Mouse (Mus musculus): Measurements from ENCODE around the gene Zfp580.
A peak's percentile ranks its signal among the peaks of the same experiment; 100 is the strongest.

The Zfp580 gene

DNA sequence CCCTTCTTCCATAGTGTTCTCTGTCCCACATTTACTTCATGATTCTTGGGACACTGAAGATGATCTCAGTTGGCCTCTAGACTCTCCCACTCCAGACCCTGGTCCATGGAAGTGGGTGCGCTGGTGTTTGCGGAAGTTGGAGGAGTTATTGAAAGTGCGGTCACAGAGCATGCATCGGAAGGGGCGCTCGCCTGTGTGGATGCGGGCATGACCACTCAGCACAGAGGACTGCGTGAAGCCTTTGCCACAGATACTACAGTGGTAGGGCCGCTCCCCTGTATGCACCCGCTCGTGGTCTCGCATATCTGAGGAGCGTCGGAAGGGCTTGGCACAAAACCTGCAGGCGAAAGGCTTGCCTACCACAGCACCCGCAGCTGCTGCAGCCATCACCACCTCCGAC is 15.7 kb upstream of the Zfp580 start:
- DNase-seq: peak; percentile 39

DNA sequence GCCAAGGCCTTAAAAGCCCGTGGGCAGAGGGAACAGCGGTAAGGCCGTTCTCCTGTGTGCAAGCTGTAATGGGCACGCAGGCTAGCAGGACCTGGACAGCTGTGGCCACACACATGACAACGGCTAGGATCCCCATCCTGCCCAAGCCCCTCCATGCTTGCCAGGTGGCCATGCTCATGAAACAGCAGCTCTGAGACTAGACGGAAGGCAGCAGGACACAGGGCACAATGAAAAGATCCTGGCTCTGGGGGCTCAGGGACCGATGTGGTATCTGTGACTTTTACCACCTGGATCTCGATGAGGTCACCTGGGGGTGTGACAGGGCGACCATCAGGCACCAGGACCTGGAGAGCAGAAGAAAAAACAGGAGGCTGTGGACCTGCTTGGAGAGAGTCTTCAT is 15.2 kb upstream of the Zfp580 start:
- peak; percentile 43 for DNase-seq

DNA sequence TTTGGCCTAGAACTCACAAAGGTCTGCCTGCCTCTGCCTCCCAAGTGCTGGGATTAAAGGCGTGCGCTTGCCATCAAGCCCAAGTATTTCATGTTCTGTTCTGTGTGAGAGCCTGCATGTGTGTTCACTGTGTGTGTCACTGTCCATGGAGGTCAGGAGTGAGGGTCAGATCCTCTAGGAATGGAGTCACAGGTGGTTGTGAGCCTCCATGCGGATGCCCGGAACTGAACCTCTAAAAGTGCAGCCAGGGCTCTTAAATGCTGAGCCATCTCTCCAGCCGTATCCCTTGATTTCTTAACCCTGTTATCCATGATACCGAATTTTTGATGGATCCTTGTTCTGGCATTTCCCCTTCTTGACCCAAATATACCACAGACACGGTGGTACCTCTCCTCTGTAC is 14.3 kb upstream of the Zfp580 start:
- peak; percentile 37 for DNase-seq

GRCm38 (mm10) chr7:5037467-5037866 is 13.9 kb upstream of the Zfp580 start:
- DNase-seq: no peak

GRCm38 (mm10) chr7:5038109-5038732 is 13.1 kb upstream of the Zfp580 start, which contains the start of gene Zfp784:
Zfp784 (minus strand) TSS chr7:5038446.
- DNase-seq: peak; percentile 96

- DNase-seq: no peak
Measured at GRCm38 (mm10) chr7:5038940-5039339, 12.4 kb upstream of the Zfp580 start.

DNA sequence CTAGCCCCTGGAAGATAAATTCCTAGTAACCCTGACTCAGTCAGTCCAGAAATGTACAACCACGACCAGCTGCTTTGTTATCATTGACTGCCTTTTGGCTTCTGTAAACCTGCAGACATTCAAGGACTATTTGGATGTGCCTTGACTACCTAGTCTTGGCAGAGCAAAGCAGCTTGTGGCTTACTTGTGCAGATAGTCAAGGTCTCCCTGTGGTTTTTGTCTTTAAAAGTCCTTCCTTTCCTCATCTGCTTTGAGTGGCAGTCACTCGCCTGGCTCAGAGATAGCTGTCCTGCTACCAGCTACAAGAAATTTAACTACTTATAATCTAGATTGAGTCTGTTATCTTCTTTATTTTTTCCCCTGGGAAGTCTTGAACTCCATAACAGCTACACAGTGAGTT is 6.4 kb upstream of the Zfp580 start:
- no peak for DNase-seq

DNA sequence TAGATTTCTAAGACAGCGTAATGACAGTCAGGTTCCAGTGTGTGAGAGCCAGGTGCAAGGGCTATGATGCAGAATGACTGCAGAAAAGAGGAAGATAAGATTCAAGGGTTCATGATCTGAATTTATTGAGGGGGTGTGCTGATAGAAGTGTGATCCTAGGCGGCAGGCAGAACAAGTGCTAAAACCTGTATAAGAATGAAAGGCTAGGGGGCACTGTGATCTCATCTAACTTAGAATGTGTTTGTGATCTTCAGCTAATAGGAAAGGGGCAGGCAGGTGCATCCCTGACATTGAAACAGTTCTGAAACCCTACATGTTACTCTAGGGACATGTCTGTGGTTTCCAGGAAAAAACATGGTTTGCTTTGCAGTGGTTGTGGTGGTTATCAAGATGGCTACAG is 5.2 kb upstream of the Zfp580 start:
- DNase-seq: no peak

GRCm38 (mm10) chr7:5047313-5047712 is 4.0 kb upstream of the Zfp580 start:
- DNase-seq: peak; percentile 34

GRCm38 (mm10) chr7:5052438-5052837 is 1.1 kb downstream of the Zfp580 start:
- DNase-seq: no peak

- peak; percentile 62 for DNase-seq
Measured at GRCm38 (mm10) chr7:5052931-5053343, 1.6 kb downstream of the Zfp580 start.

- DNase-seq: peak; percentile 50
Measured at GRCm38 (mm10) chr7:5053456-5054179, 2.3 kb downstream of the Zfp580 start.

- DNase-seq: peak; percentile 78
Measured at GRCm38 (mm10) chr7:5056651-5057263, 5.4 kb downstream of the Zfp580 start.

GRCm38 (mm10) chr7:5057381-5057780 is 6.0 kb downstream of the Zfp580 start:
- DNase-seq: no peak

DNA sequence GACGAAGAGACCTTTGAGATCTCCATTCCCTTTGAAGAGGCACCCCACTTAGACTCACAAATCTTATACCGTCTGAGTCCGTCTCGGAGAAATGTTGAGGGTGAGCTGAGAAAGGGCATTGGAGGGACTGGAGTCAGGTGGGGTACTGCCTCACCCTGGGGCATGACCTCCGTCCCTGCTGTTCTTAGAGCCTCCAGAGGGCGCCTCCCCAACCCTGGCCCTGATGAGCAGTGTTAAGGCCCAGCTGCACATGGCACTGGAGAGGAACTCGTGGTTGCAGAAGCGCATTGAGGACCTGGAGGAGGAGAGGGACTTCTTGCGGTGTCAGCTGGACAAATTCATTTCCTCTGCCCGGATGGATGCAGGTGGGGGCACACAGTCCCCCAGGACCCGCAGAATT is 6.5 kb downstream of the Zfp580 start:
- DNase-seq: no peak

- no peak for DNase-seq
Measured at GRCm38 (mm10) chr7:5058631-5059030, 7.3 kb downstream of the Zfp580 start.

GRCm38 (mm10) chr7:5059421-5059820 is 8.1 kb downstream of the Zfp580 start:
- peak; percentile 73 for DNase-seq

DNA sequence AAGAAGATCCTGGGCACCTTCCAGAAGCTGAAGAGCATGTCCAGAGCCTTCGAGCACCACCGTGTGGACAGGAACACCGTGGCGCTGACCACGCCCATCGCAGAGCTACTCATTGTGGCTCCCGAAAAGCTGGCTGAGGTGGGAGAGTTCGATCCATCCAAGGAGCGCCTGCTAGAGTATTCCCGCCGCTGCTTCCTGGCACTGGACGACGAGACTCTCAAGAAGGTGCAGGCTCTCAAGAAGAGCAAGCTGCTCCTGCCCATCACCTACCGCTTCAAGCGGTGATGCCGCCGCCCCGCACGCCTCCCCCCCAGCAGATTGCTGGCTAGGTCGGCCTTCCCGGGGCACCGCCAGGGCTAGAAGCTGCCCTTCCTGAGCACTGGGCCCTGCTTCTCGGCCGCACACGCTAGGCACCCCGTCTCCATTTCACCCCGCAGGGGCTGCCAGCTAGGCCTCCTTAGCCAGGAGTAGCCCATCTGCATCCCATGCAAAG is 8.9 kb downstream of the Zfp580 start:
- peak; percentile 94 for DNase-seq

DNA sequence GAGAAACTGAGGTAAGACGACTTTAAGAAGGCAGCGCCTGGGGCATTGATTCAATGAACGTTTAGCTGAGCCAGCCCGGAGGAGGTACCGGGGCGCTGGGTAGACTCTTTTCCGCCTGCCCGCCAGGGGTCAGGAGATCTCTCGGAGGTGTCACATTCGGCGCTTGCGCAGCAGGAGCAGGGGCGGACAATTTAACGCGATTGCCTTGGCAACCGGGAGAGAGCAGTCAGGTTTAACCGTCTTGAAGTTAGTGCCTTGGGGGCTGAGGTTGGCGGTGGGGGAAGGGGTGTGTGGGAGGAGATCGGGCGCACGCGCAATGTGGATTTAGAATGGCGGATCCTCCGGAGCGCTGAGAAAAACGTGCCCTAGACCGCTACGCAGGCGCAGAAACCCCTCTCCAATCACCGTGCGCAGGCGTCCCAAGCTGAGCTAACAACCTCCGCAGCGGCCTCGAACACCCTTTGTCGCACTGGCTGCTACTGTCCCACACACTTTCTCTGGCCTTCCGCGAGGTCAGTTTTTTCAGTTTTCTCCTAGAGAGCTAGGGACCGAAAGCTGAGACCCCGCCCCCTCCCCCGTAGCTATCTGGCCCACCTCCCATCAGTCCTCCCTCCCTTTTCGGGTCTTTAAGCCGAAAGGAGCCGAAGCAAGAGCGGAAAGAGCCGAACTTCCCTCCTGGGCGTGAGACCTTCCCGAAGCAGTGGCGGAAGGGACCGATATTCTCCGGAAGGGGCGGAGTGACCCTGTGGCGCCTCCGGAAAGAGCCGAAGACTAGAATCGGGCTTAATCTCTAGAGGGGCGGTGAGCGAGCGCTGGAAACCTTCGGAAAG is 9.8 kb downstream of the Zfp580 start:
- DNase-seq: peak; percentile 98

- DNase-seq: peak; percentile 96
Measured at GRCm38 (mm10) chr7:5061774-5062359, 10.5 kb downstream of the Zfp580 start, which contains the start of gene U2af2. U2af2 (plus strand) TSS chr7:5062143.

GRCm38 (mm10) chr7:5062360-5063001 is 11.1 kb downstream of the Zfp580 start:
- DNase-seq: no peak

DNA sequence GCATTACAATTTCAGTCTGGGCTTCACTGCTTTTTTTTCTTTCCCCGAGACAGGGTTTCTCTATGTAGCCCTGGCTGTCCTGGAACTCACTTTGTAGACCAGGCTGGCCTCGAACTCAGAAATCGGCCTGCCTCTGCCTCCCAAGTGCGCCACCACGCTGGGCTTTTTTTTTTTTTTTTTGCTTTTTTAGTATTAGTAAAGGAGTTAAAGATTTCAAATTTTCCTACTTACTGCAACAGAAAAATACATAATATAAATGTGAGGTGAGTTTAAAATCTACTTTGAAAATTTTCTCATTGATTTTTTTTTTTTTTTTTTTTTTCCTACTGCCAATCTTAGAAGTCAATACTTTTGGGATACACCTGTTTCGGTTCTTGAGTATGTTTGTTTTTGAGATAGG is 13.5 kb downstream of the Zfp580 start:
- no peak for DNase-seq
